Mouse (Mus musculus): ENCODE data around the gene C1qtnf4. TPM values are rescaled to one million over a fixed set of nuclear protein-coding genes. Genes with fewer than 3 reads are reported as not detected.
A peak's percentile ranks its signal among the peaks of the same experiment; 100 is the strongest.

The C1qtnf4 gene
- 2.8 and 4.9 TPM in 2 replicates for polyA plus RNA-seq (2016; fragmentation: Nextera tagmentation; extraction: Ambion mirVana)

- Histone ChIP-seq H3K4me3 (peak within 1 kb of the TSS; percentile 68), H3K27me3 (replicated peaks; ENCODE audit: low read depth, poor library complexity, severe bottlenecking) (peaks cover 88% of the 10 kb centered on the region), H3K4me1 (peaks cover 45% of the 10 kb centered on the region), H3K9me3 (no peaks in the 10 kb centered on the region), H3K36me3 (replicated peaks) (no peaks in the 10 kb centered on the region), H3K27ac (replicated peaks) (peak within 1 kb of the TSS; percentile 76)
- 2% methylated on average over 45 of the region's 45 CpGs for WGBS
- DNase-seq (ENCODE audit: low spot score), result peak; percentile 73
Measured at GRCm38 (mm10) chr2:90885218-90886041, at the start of gene C1qtnf4. Gene C1qtnf4, plus strand, starts transcription at chr2:90885860.

DNA sequence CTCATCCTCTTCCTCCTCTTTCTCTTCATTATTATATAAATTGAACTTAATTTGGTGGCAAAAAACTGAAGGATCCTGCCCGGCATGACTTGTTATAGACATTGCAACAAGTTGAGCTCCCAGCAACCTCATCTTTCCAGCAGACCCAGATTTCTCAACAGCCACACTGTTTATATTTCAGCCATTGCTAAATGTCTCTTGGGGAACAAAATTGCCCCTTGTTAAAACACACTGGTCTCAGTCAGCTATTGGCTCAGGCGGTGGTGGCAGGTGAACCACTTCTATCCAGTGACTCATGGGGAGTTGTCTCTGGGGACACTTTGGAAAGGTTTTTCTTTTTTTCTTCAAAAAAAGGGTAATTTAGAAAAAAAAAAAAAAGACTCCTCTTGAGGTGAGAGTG is 47.0 kb upstream of the C1qtnf4 start:
- Histone ChIP-seq H3K27me3 (replicated peaks; ENCODE audit: low read depth, poor library complexity, severe bottlenecking) (no peaks in the 10 kb centered on the region), H3K9me3 (no peaks in the 10 kb centered on the region), H3K4me3 (no peak overlapping the region), H3K4me1 (no peaks in the 10 kb centered on the region), H3K36me3 (replicated peaks) (no peaks in the 10 kb centered on the region), H3K27ac (replicated peaks) (no peak overlapping the region)
- 90% methylated on average over 2 of the region's 2 CpGs for WGBS
- DNase-seq (ENCODE audit: low spot score), result no peak

DNA sequence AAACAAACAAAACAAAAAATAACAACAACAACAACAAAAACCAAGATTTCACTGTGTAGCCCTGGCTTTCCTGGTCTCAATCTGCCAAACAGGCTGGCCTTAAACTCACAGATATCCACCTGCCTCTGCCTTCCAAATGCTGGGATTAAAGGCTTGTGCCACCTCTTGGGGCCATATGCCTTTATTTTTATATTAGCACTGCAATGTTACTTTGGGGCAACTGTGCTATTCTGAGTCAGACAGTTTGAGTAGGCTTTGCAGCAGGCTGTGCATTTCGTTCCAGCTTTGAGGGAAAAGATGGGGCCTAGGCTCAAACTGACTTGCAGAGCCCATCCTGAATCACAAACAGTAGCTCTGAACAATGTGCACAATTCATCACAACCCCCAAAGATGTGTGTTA is 42.0 kb upstream of the C1qtnf4 start:
- Histone ChIP-seq H3K27ac (replicated peaks) (no peak overlapping the region), H3K4me3 (no peak overlapping the region), H3K36me3 (replicated peaks) (no peaks in the 10 kb centered on the region), H3K4me1 (peaks cover 15% of the 10 kb centered on the region), H3K9me3 (no peaks in the 10 kb centered on the region), H3K27me3 (replicated peaks; ENCODE audit: low read depth, poor library complexity, severe bottlenecking) (no peaks in the 10 kb centered on the region)
- WGBS, result 77% methylated on average over 1 of the region's 1 CpGs
- DNase-seq (ENCODE audit: low spot score), result no peak

DNA sequence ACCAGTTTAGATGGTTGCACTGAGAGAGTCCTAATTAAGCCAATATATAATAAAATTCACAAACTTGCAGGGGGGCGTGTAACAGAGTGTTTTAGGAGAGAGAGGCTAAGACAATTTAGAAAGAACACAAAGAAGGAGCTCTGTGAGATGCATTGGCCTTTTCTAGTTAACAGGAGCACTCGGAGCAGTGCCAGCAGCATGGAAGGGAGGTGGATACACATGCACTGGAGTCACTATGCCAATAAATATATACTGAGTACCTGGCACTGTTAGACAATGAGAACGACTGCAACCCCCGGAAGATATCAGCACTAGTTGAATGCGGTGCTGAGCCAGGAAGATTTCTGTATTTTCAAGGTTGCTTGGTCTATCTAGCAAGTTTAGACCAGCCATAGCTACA is 41.4 kb upstream of the C1qtnf4 start:
- H3K4me1 ChIP-seq, result peaks cover 21% of the 10 kb centered on the region
- DNase-seq (ENCODE audit: low spot score), result no peak
- H3K27ac ChIP-seq (replicated peaks), result no peak overlapping the region
- no peaks in the 10 kb centered on the region for H3K27me3 ChIP-seq (replicated peaks; ENCODE audit: low read depth, poor library complexity, severe bottlenecking)
- 84% methylated on average over 5 of the region's 5 CpGs for WGBS
- no peaks in the 10 kb centered on the region for H3K36me3 ChIP-seq (replicated peaks)
- H3K9me3 ChIP-seq, result no peaks in the 10 kb centered on the region
- H3K4me3 ChIP-seq, result no peak overlapping the region

GRCm38 (mm10) chr2:90845234-90845633 is 40.4 kb upstream of the C1qtnf4 start:
- Histone ChIP-seq H3K27ac (replicated peaks) (no peak overlapping the region), H3K4me3 (no peak overlapping the region), H3K27me3 (replicated peaks; ENCODE audit: low read depth, poor library complexity, severe bottlenecking) (no peaks in the 10 kb centered on the region), H3K36me3 (replicated peaks) (peaks cover 9% of the 10 kb centered on the region), H3K4me1 (peaks cover 23% of the 10 kb centered on the region), H3K9me3 (no peaks in the 10 kb centered on the region)
- DNase-seq (ENCODE audit: low spot score), result no peak
- 83% methylated on average over 5 of the region's 5 CpGs for WGBS

DNA sequence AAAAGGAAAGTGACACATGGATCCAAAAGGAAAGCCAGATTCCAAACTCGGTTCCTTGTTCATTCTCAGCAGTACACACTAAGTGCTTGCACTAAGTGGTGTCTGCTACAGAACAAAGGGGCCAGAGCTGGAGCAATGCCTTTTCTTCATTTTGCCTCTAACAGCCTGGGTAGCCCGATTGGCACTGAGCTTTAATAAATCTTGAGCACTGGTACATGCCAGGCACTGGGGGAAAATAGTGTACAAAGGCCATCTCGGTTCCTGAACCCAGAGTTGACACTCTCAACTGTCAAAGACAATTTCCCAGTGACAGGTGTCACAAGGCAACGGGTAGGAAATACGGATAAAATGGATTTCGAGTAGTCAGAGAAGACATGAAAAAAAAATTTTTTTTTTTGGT is 39.5 kb upstream of the C1qtnf4 start:
- whole genome bisulfite sequencing, result 50% methylated on average over 6 of the region's 6 CpGs
- Histone ChIP-seq H3K4me3 (peak overlapping the region; percentile 93), H3K9me3 (no peaks in the 10 kb centered on the region), H3K27me3 (replicated peaks; ENCODE audit: low read depth, poor library complexity, severe bottlenecking) (no peaks in the 10 kb centered on the region), H3K27ac (replicated peaks) (peak overlapping the region; percentile 93; the same call in 1 of the 2 replicates), H3K36me3 (replicated peaks) (peaks cover 18% of the 10 kb centered on the region), H3K4me1 (peaks cover 23% of the 10 kb centered on the region)
- DNase-seq (ENCODE audit: low spot score), result no peak

- Histone ChIP-seq H3K9me3 (no peaks in the 10 kb centered on the region), H3K36me3 (replicated peaks) (peaks cover 22% of the 10 kb centered on the region), H3K27me3 (replicated peaks; ENCODE audit: low read depth, poor library complexity, severe bottlenecking) (no peaks in the 10 kb centered on the region), H3K4me3 (peak overlapping the region; percentile 93), H3K4me1 (peaks cover 23% of the 10 kb centered on the region), H3K27ac (replicated peaks) (peak overlapping the region; percentile 93)
- no peak for DNase-seq (ENCODE audit: low spot score)
- WGBS, result 3% methylated on average over 8 of the region's 8 CpGs
Measured at GRCm38 (mm10) chr2:90846597-90846954, 39.1 kb upstream of the C1qtnf4 start.

DNA sequence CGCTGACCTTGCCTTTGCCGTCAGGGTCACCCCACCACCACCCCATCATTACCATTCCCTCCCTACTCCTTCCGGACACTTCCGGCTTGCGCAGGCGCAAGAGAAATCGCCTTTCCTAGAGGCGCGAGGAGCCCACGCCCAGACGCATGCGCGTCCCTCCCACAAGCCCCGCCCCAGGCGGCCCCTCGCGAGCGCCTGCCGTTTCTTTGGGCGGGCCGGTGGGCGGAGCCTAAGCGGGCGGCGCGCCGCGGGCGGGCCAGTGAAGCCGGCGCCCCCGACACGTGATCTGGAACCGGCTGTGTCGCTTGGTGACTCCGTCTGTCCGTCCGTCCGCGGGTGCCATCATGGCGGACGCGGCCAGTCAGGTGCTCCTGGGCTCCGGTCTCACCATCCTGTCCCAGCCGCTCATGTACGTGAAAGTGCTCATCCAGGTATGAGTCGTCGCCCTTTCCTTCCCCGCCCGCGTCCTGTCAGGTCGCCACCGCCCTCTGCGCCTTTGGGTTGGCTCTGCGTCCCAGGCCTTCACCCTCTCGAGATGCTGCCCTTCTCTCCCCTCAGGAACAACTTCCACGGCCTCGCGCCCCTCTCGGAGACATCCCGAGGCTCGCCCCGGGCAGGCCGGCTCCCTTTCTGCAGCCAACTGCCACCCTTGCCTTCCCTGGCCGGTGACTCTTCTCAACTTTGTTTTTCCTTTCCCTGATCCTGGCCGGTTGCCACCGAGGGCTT is 38.5 kb upstream of the C1qtnf4 start, which contains the start of gene Mtch2:
TSS of gene Mtch2 (plus strand) at position 201 of the 726 bp plus-strand sequence.
- WGBS, result under 1% methylated on average over 67 of the region's 67 CpGs
- Histone ChIP-seq H3K9me3 (no peaks in the 10 kb centered on the region), H3K27me3 (replicated peaks; ENCODE audit: low read depth, poor library complexity, severe bottlenecking) (no peaks in the 10 kb centered on the region), H3K4me3 (peak within 1 kb of the TSS; percentile 93), H3K27ac (replicated peaks) (peak within 1 kb of the TSS; percentile 93), H3K36me3 (replicated peaks) (peaks cover 28% of the 10 kb centered on the region), H3K4me1 (peaks cover 23% of the 10 kb centered on the region)
- DNase-seq (ENCODE audit: low spot score), result peak; percentile 99

- 1% methylated on average over 13 of the region's 13 CpGs for WGBS
- H3K4me1 ChIP-seq, result peaks cover 23% of the 10 kb centered on the region
- H3K4me3 ChIP-seq, result peak overlapping the region; percentile 93
- DNase-seq (ENCODE audit: low spot score), result no peak
- H3K36me3 ChIP-seq (replicated peaks), result peaks cover 33% of the 10 kb centered on the region
- H3K9me3 ChIP-seq, result no peaks in the 10 kb centered on the region
- H3K27ac ChIP-seq (replicated peaks), result peak overlapping the region; percentile 93
- H3K27me3 ChIP-seq (replicated peaks; ENCODE audit: low read depth, poor library complexity, severe bottlenecking), result no peaks in the 10 kb centered on the region
Measured at GRCm38 (mm10) chr2:90847681-90848050, 38.0 kb upstream of the C1qtnf4 start.

GRCm38 (mm10) chr2:90848331-90848730 is 37.3 kb upstream of the C1qtnf4 start:
- Histone ChIP-seq H3K27ac (replicated peaks) (no peak overlapping the region), H3K27me3 (replicated peaks; ENCODE audit: low read depth, poor library complexity, severe bottlenecking) (no peaks in the 10 kb centered on the region), H3K4me3 (peak overlapping the region; percentile 93), H3K4me1 (peaks cover 23% of the 10 kb centered on the region), H3K36me3 (replicated peaks) (peaks cover 40% of the 10 kb centered on the region), H3K9me3 (no peaks in the 10 kb centered on the region)
- DNase-seq (ENCODE audit: low spot score), result no peak
- WGBS, result 90% methylated on average over 5 of the region's 5 CpGs

GRCm38 (mm10) chr2:90850401-90850800 is 35.3 kb upstream of the C1qtnf4 start:
- H3K9me3 ChIP-seq, result no peaks in the 10 kb centered on the region
- DNase-seq (ENCODE audit: low spot score), result no peak
- peaks cover 23% of the 10 kb centered on the region for H3K4me1 ChIP-seq
- H3K36me3 ChIP-seq (replicated peaks), result peaks cover 60% of the 10 kb centered on the region
- no peak overlapping the region for H3K27ac ChIP-seq (replicated peaks)
- WGBS, result 96% methylated on average over 1 of the region's 1 CpGs
- H3K27me3 ChIP-seq (replicated peaks; ENCODE audit: low read depth, poor library complexity, severe bottlenecking), result no peaks in the 10 kb centered on the region
- H3K4me3 ChIP-seq, result no peak overlapping the region

DNA sequence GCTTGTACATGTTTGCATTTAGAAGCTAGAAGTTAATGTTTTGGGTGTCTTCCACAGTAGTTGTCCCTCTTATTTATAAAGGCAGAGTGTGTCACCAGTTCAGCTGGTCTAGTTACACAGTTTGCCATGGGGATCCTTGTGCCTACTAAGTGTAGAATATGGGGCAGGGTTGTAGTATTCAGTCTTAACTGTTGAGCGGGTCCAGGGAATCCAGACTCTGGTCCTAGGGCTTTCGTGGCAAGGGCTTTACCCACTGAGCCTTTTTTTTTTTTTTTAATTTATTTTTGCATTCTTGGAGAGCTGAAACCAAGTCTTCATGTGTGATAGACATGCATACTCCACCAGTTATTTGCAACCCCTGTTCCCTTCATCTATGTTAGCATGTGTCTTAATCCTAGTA is 24.2 kb upstream of the C1qtnf4 start:
- Histone ChIP-seq H3K27me3 (replicated peaks; ENCODE audit: low read depth, poor library complexity, severe bottlenecking) (no peaks in the 10 kb centered on the region), H3K9me3 (no peaks in the 10 kb centered on the region), H3K36me3 (replicated peaks) (peaks cover 98% of the 10 kb centered on the region), H3K27ac (replicated peaks) (no peak overlapping the region), H3K4me3 (no peak overlapping the region), H3K4me1 (no peaks in the 10 kb centered on the region)
- WGBS, result 95% methylated on average over 2 of the region's 2 CpGs
- no peak for DNase-seq (ENCODE audit: low spot score)

DNA sequence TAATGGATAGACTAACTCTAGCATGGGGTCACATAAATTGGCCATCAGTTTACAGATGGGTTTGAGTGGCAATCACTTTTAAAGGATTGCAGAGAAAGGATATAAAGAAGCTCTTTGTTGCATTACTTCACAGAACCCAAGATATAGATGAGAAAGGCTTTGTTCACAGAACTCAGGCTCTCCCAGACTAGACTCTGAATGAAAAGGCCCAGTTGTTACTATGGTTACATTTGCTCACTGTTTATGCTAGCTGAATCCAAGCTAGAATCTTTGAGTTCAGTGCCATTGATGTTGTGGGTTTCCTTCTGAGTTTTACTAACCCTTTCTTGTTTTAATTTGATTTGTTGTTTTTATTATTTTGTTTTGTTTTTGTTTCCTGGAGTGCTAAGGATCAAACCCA is 21.5 kb upstream of the C1qtnf4 start:
- DNase-seq (ENCODE audit: low spot score), result no peak
- Histone ChIP-seq H3K27ac (replicated peaks) (no peak overlapping the region), H3K36me3 (replicated peaks) (peaks cover 95% of the 10 kb centered on the region), H3K27me3 (replicated peaks; ENCODE audit: low read depth, poor library complexity, severe bottlenecking) (no peaks in the 10 kb centered on the region), H3K9me3 (no peaks in the 10 kb centered on the region), H3K4me1 (no peaks in the 10 kb centered on the region), H3K4me3 (no peak overlapping the region)

All from embryonic facial prominence, embryonic 10.5 days (tissue).